Mouse (Mus musculus): Measurements from ENCODE around the gene Gm8229. TPM values are rescaled to one million over a fixed set of nuclear protein-coding genes. Genes with fewer than 3 reads are reported as not detected.
"Not testable (repeated sequence)": the region's sequence is repeated elsewhere in the genome, so short reads cannot be mapped to it uniquely, and the experiment has no call there.

Gm8229 gene
- not detected for polyA plus RNA-seq (2012; fragmentation: generic; extraction: Trizol)

DNA sequence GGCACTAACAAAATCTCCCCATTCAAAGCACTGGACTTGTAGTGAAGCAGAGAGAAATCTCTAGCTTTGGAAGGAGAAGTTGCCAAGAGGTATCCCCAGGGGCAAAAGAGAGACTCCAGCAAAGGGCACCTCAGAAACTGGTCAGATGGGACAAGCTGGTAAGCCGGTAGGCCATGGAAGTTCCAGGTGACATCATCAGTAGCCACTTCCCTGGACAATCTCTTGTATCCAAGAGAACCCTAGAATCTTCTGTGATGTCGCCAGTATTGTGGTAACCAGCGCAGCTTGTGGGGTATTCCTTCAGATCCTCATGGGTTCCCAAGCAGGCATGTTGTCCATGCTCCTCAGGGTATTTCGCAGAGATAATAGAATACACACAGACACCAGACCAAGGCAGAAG, at the start of gene Gm8229:
Gene Gm8229, plus strand, starts transcription at position 301 of the 400 bp plus-strand sequence.
- H3K4me3 ChIP-seq; H3ac ChIP-seq (ENCODE audit: control insufficient read depth, insufficient read length); H3K79me2 ChIP-seq (ENCODE audit: control insufficient read depth, insufficient read depth); H3K4me2 ChIP-seq (ENCODE audit: low read depth); H3K36me3 ChIP-seq (ENCODE audit: control insufficient read depth, insufficient read depth); H3K27me3 ChIP-seq (ENCODE audit: control insufficient read depth, insufficient read depth, insufficient read length): not testable (repeated sequence)

- not testable (repeated sequence) for H3K4me2 ChIP-seq (ENCODE audit: low read depth); H3ac ChIP-seq (ENCODE audit: control insufficient read depth, insufficient read length); H3K27me3 ChIP-seq (ENCODE audit: control insufficient read depth, insufficient read depth, insufficient read length); H3K4me3 ChIP-seq; H3K79me2 ChIP-seq (ENCODE audit: control insufficient read depth, insufficient read depth); H3K36me3 ChIP-seq (ENCODE audit: control insufficient read depth, insufficient read depth)
Observed at GRCm38 (mm10) chr14:44338484-44338883, 26.7 kb upstream of the Gm8229 start, which contains the start of gene Gm5930. Gm5930 (minus strand) TSS chr14:44338584.

- not testable (repeated sequence) for H3ac ChIP-seq (ENCODE audit: control insufficient read depth, insufficient read length); H3K4me2 ChIP-seq (ENCODE audit: low read depth); H3K36me3 ChIP-seq (ENCODE audit: control insufficient read depth, insufficient read depth); H3K27me3 ChIP-seq (ENCODE audit: control insufficient read depth, insufficient read depth, insufficient read length); H3K79me2 ChIP-seq (ENCODE audit: control insufficient read depth, insufficient read depth); H3K4me3 ChIP-seq
Observed at GRCm38 (mm10) chr14:44361416-44361815, 3.7 kb upstream of the Gm8229 start.

DNA sequence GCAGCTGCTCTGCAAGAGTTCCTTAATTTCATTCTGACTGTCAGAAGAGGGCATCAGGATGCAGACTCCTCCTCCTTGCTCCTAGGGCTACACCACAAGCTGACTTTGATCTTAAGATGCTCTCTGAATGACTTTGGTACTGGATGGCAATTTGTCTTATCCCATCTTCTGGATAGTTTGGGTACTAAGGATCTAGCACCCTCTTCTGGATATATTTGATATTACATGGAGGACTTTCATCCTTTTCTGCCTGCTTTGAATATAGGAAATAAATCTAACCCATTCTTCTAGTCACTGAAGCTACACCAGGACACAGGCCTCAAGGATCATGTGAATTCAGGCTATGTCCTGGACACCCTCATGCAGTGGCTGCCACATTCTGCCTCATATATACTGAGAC, 2.9 kb upstream of the Gm8229 start:
- not testable (repeated sequence) for H3K4me2 ChIP-seq (ENCODE audit: low read depth); H3K4me3 ChIP-seq; H3ac ChIP-seq (ENCODE audit: control insufficient read depth, insufficient read length); H3K79me2 ChIP-seq (ENCODE audit: control insufficient read depth, insufficient read depth); H3K36me3 ChIP-seq (ENCODE audit: control insufficient read depth, insufficient read depth); H3K27me3 ChIP-seq (ENCODE audit: control insufficient read depth, insufficient read depth, insufficient read length)

DNA sequence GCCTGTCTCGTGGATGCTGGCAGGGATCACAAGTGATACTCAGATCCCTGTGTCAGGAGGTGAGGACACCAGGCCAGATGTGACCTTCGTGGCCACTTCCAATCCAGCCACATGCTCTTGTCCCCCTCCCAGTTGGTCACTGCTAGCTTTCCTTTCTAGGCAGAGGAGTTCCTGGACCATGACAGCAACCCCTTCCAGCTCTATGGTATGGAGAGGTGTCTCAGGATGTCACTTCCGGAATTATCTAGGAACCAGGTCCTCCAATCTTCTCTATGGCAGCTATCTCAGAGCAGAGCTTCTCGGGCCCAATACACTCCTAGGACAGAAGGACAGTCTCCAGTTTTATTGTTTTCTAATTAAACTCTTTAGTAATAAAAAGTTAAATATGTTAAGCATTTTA, 19.1 kb downstream of the Gm8229 start:
- H3ac ChIP-seq (ENCODE audit: control insufficient read depth, insufficient read length); H3K79me2 ChIP-seq (ENCODE audit: control insufficient read depth, insufficient read depth); H3K27me3 ChIP-seq (ENCODE audit: control insufficient read depth, insufficient read depth, insufficient read length); H3K4me3 ChIP-seq; H3K36me3 ChIP-seq (ENCODE audit: control insufficient read depth, insufficient read depth); H3K4me2 ChIP-seq (ENCODE audit: low read depth): not testable (repeated sequence)

DNA sequence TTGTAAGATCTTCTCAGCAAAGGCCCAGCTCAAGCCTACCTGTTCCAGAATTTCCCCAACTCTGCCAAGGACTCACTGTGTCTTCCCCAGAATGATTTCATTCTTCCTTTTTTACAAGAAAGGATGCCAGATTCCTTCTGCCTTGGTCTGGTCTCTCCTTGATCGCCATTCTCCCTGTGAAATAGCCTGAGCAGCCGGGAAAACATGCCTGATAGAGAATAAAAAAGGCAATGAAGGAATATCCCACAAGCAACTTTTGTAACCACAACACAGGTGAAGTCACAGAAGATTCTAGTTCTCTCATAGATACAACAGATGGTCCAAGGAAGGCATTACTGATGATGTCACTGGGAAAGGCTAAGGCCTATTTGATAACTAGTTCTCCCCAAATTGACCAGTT, 45.4 kb downstream of the Gm8229 start, which contains the start of gene Gm3371:
Gene Gm3371, minus strand, starts transcription at position 101 of the 400 bp plus-strand sequence.
- not testable (repeated sequence) for H3K36me3 ChIP-seq (ENCODE audit: control insufficient read depth, insufficient read depth); H3K27me3 ChIP-seq (ENCODE audit: control insufficient read depth, insufficient read depth, insufficient read length); H3K79me2 ChIP-seq (ENCODE audit: control insufficient read depth, insufficient read depth); H3ac ChIP-seq (ENCODE audit: control insufficient read depth, insufficient read length); H3K4me3 ChIP-seq; H3K4me2 ChIP-seq (ENCODE audit: low read depth)

Other genes starting within 250 kb of the Gm8229 start
- not detected for gene Gm3327, start 241.5 kb upstream of the Gm8229 start, polyA plus RNA-seq (2012; fragmentation: generic; extraction: Trizol)
- gene Gm8212, start 167.7 kb upstream of the Gm8229 start, polyA plus RNA-seq (2012; fragmentation: generic; extraction: Trizol) = not detected
- not detected for gene 4930503E14Rik, start 152.1 kb upstream of the Gm8229 start, polyA plus RNA-seq (2012; fragmentation: generic; extraction: Trizol)
- gene Gm8220, start 79.8 kb upstream of the Gm8229 start, polyA plus RNA-seq (2012; fragmentation: generic; extraction: Trizol) = not detected
- not detected for gene Gm5930, start 26.8 kb upstream of the Gm8229 start, polyA plus RNA-seq (2012; fragmentation: generic; extraction: Trizol)
- gene Gm3371, start 45.3 kb downstream of the Gm8229 start, polyA plus RNA-seq (2012; fragmentation: generic; extraction: Trizol) = not detected
- gene Gm8232, start 68.3 kb downstream of the Gm8229 start, polyA plus RNA-seq (2012; fragmentation: generic; extraction: Trizol) = not detected
- not detected for gene BC061237, start 127.1 kb downstream of the Gm8229 start, polyA plus RNA-seq (2012; fragmentation: generic; extraction: Trizol)
- gene Gm17093, start 152.9 kb downstream of the Gm8229 start, polyA plus RNA-seq (2012; fragmentation: generic; extraction: Trizol) = not detected
- not detected for gene Gm8247, start 217.8 kb downstream of the Gm8229 start, polyA plus RNA-seq (2012; fragmentation: generic; extraction: Trizol)